Mouse (Mus musculus): ENCODE data around the gene Rnase13. TPM values are rescaled to one million over a fixed set of nuclear protein-coding genes. Genes with fewer than 3 reads are reported as not detected.

Rnase13 gene
- polyA plus RNA-seq, 1 experiment from 2014 or later, result not detected

- peaks cover 10% of the 10 kb centered on the region for H3K4me1 ChIP-seq (replicated peaks; ENCODE audit: control insufficient read depth, insufficient read depth, low read length)
- H3K9me3 ChIP-seq (ENCODE audit: control insufficient read depth, low read length), result no peaks in the 10 kb centered on the region
- no peak overlapping the region for H3K4me3 ChIP-seq (ENCODE audit: low read depth, low read length)
- H3K36me3 ChIP-seq (ENCODE audit: control insufficient read depth, insufficient read depth, low read length), result peaks cover 17% of the 10 kb centered on the region
- H3K27me3 ChIP-seq (replicated peaks; ENCODE audit: control insufficient read depth, insufficient read depth, low read length), result no peaks in the 10 kb centered on the region
- no peak for DNase-seq (ENCODE audit: low spot score)
- H3K9ac ChIP-seq (ENCODE audit: low read depth, low read length), result peak overlapping the region; percentile 23; the same call in 1 of the 2 replicates
- peak; percentile 64; the same call in 1 of the 2 replicates for ATAC-seq (replicated peaks; ENCODE audit: low FRiP score)
- 51% methylated on average over 3 of the region's 3 CpGs for WGBS
- H3K4me2 ChIP-seq, result peak overlapping the region; percentile 19
- no peak overlapping the region for H3K27ac ChIP-seq (ENCODE audit: low read depth, low read length)
Observed at GRCm38 (mm10) chr14:51893809-51894208, 28.8 kb downstream of the Rnase13 start.

DNA sequence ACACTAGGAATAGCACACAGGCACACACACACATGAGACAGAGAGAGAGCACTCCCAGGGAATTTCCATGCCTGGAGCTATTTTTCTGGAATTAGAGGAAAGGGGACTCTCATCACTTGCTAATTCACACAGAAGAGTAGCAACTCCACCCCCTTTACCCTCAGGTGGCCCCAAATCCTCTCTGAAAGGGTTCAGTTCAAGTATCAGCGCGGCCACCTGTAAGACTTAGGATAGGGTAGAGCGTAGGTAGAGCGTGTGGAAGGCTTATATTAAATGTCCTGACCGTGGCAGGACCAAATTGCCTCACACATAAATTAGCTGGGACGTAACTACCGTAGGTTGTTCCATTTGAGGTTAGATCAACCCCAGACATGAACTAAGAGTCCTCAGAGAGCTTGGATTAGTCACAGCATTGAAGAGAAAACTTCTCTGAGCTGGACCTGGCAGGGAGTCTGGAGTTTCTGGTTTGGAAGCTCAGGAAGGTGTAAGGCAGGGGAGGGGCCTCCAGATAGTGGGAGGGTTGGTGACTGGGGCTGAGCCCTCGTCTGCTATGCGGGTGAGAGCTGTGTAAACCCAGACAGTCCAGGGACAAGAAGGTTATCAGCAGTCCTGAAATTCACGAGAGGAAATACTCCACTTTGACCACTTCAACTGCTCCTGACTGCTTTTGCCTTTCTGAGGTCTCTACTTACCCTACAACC lies 29.3 kb downstream of the Rnase13 start:
- Histone ChIP-seq H3K9ac (ENCODE audit: low read depth, low read length) (no peak overlapping the region), H3K4me1 (replicated peaks; ENCODE audit: control insufficient read depth, insufficient read depth, low read length) (peaks cover 10% of the 10 kb centered on the region)
- ATAC-seq (replicated peaks; ENCODE audit: low FRiP score), result peak; percentile 47

DNA sequence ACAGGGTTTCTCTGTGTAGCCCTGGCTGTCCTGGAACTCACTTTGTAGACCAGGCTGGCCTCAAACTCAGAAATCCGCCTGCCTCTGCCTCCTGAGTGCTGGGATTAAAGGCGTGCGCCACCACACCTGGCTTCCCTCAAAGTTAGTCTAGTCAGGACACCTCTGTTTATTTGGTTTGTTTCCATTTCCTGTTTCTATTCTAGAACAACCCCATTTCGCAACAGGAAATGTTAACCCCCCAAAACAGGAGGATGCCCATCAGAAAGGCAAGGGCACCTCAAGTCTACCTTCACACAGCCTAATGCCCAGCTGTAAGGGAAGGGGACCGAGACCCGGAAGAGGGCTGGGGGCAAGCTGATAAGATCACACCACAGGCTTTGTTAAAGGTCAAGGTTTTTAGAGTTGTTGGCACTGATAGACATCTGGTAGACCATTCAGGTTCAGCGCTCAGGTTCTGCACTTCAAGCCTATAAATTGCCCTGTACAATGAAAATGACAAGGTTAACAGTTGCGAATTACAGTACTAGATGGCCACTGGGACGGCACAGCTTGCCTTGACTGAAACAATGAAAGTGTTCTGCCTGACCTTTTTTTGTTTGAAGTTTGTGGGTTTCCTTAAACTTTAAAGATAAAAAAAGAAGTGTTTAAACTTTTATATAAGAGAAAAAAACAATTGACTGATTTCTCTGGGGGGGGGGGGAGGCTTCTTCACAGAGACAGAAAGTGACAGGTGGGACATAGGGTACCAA lies 30.2 kb downstream of the Rnase13 start, which contains the start of gene Slc39a2:
Gene Slc39a2, plus strand, starts transcription at position 699 of the 749 bp plus-strand sequence.
- ATAC-seq (replicated peaks; ENCODE audit: low FRiP score), result no peak
- peaks cover 21% of the 10 kb centered on the region for H3K36me3 ChIP-seq (ENCODE audit: control insufficient read depth, insufficient read depth, low read length)

More for the DNA sequence above, 29.3 kb downstream of the Rnase13 start:
- H3K4me3 ChIP-seq (ENCODE audit: low read depth, low read length), result no peak overlapping the region
- H3K36me3 ChIP-seq (ENCODE audit: control insufficient read depth, insufficient read depth, low read length), result peaks cover 20% of the 10 kb centered on the region
- no peak for DNase-seq (ENCODE audit: low spot score)
- H3K4me2 ChIP-seq, result no peak overlapping the region
- no peaks in the 10 kb centered on the region for H3K27me3 ChIP-seq (replicated peaks; ENCODE audit: control insufficient read depth, insufficient read depth, low read length)
- WGBS, result 32% methylated on average over 10 of the region's 10 CpGs
- no peak overlapping the region for H3K27ac ChIP-seq (ENCODE audit: low read depth, low read length)
- H3K9me3 ChIP-seq (ENCODE audit: control insufficient read depth, low read length), result no peaks in the 10 kb centered on the region

GRCm38 (mm10) chr14:51889833-51890232 lies 32.7 kb downstream of the Rnase13 start:
- no peak overlapping the region for H3K4me3 ChIP-seq (ENCODE audit: low read depth, low read length)
- H3K4me2 ChIP-seq, result no peak overlapping the region
- DNase-seq (ENCODE audit: low spot score) (no peak), ATAC-seq (replicated peaks; ENCODE audit: low FRiP score) (no peak)
- peaks cover 16% of the 10 kb centered on the region for H3K4me1 ChIP-seq (replicated peaks; ENCODE audit: control insufficient read depth, insufficient read depth, low read length)
- no peaks in the 10 kb centered on the region for H3K27me3 ChIP-seq (replicated peaks; ENCODE audit: control insufficient read depth, insufficient read depth, low read length)
- H3K9ac ChIP-seq (ENCODE audit: low read depth, low read length), result no peak overlapping the region
- no peak overlapping the region for H3K27ac ChIP-seq (ENCODE audit: low read depth, low read length)
- 91% methylated on average over 6 of the region's 6 CpGs for WGBS
- peaks cover 24% of the 10 kb centered on the region for H3K36me3 ChIP-seq (ENCODE audit: control insufficient read depth, insufficient read depth, low read length)
- H3K9me3 ChIP-seq (ENCODE audit: control insufficient read depth, low read length), result no peaks in the 10 kb centered on the region

More for the DNA sequence above, 30.2 kb downstream of the Rnase13 start, which contains the start of gene Slc39a2:
- Histone ChIP-seq H3K9ac (ENCODE audit: low read depth, low read length) (no peak within 1 kb of the TSS), H3K4me1 (replicated peaks; ENCODE audit: control insufficient read depth, insufficient read depth, low read length) (peaks cover 10% of the 10 kb centered on the region), H3K4me2 (no peak within 1 kb of the TSS), H3K4me3 (ENCODE audit: low read depth, low read length) (no peak within 1 kb of the TSS), H3K27me3 (replicated peaks; ENCODE audit: control insufficient read depth, insufficient read depth, low read length) (no peaks in the 10 kb centered on the region), H3K27ac (ENCODE audit: low read depth, low read length) (no peak within 1 kb of the TSS), H3K9me3 (ENCODE audit: control insufficient read depth, low read length) (no peaks in the 10 kb centered on the region)
- WGBS, result 87% methylated on average over 8 of the region's 9 CpGs
- no peak for DNase-seq (ENCODE audit: low spot score)

GRCm38 (mm10) chr14:51886051-51886450 lies 36.5 kb downstream of the Rnase13 start:
- H3K36me3 ChIP-seq (ENCODE audit: control insufficient read depth, insufficient read depth, low read length), result peaks cover 15% of the 10 kb centered on the region
- H3K9me3 ChIP-seq (ENCODE audit: control insufficient read depth, low read length), result no peaks in the 10 kb centered on the region
- no peak for DNase-seq (ENCODE audit: low spot score)
- no peak for ATAC-seq (replicated peaks; ENCODE audit: low FRiP score)
- H3K4me3 ChIP-seq (ENCODE audit: low read depth, low read length), result peak overlapping the region; percentile 74; the same call in 1 of the 2 replicates
- H3K27me3 ChIP-seq (replicated peaks; ENCODE audit: control insufficient read depth, insufficient read depth, low read length), result no peaks in the 10 kb centered on the region
- H3K27ac ChIP-seq (ENCODE audit: low read depth, low read length), result no peak overlapping the region
- H3K4me2 ChIP-seq, result peak overlapping the region; percentile 87
- 77% methylated on average over 6 of the region's 6 CpGs for WGBS
- H3K9ac ChIP-seq (ENCODE audit: low read depth, low read length), result no peak overlapping the region
- H3K4me1 ChIP-seq (replicated peaks; ENCODE audit: control insufficient read depth, insufficient read depth, low read length), result peaks cover 7% of the 10 kb centered on the region; the same call in 1 of the 2 replicates

GRCm38 (mm10) chr14:51884598-51885331 lies 37.8 kb downstream of the Rnase13 start, which contains the start of gene Mettl17:
TSS of gene Mettl17 (plus strand) at chr14:51884842.
- DNase-seq (ENCODE audit: low spot score), result peak; percentile 89
- Histone ChIP-seq H3K36me3 (ENCODE audit: control insufficient read depth, insufficient read depth, low read length) (peaks cover 7% of the 10 kb centered on the region; the same call in 1 of the 2 replicates), H3K4me2 (peak within 1 kb of the TSS; percentile 87), H3K27me3 (replicated peaks; ENCODE audit: control insufficient read depth, insufficient read depth, low read length) (no peaks in the 10 kb centered on the region), H3K4me3 (ENCODE audit: low read depth, low read length) (peak within 1 kb of the TSS; percentile 74), H3K9ac (ENCODE audit: low read depth, low read length) (peak within 1 kb of the TSS; percentile 74), H3K4me1 (replicated peaks; ENCODE audit: control insufficient read depth, insufficient read depth, low read length) (peaks cover 7% of the 10 kb centered on the region; the same call in 1 of the 2 replicates), H3K27ac (ENCODE audit: low read depth, low read length) (peak within 1 kb of the TSS; percentile 59; the same call in 1 of the 2 replicates), H3K9me3 (ENCODE audit: control insufficient read depth, low read length) (no peaks in the 10 kb centered on the region)
- WGBS, result under 1% methylated on average over 43 of the region's 43 CpGs
- ATAC-seq (replicated peaks; ENCODE audit: low FRiP score), result peak; percentile 96

- Histone ChIP-seq H3K27ac (ENCODE audit: low read depth, low read length) (peak overlapping the region; percentile 13; the same call in 1 of the 2 replicates), H3K9me3 (ENCODE audit: control insufficient read depth, low read length) (no peaks in the 10 kb centered on the region), H3K36me3 (ENCODE audit: control insufficient read depth, insufficient read depth, low read length) (peaks cover 7% of the 10 kb centered on the region; the same call in 1 of the 2 replicates), H3K4me3 (ENCODE audit: low read depth, low read length) (peak overlapping the region; percentile 74), H3K9ac (ENCODE audit: low read depth, low read length) (peak overlapping the region; percentile 74), H3K27me3 (replicated peaks; ENCODE audit: control insufficient read depth, insufficient read depth, low read length) (no peaks in the 10 kb centered on the region), H3K4me2 (peak overlapping the region; percentile 87), H3K4me1 (replicated peaks; ENCODE audit: control insufficient read depth, insufficient read depth, low read length) (peaks cover 7% of the 10 kb centered on the region; the same call in 1 of the 2 replicates)
- no peak for DNase-seq (ENCODE audit: low spot score)
- peak; percentile 18 for ATAC-seq (replicated peaks; ENCODE audit: low FRiP score)
- WGBS, result 1% methylated on average over 14 of the region's 14 CpGs
Observed at GRCm38 (mm10) chr14:51884031-51884544, 38.5 kb downstream of the Rnase13 start.

DNA sequence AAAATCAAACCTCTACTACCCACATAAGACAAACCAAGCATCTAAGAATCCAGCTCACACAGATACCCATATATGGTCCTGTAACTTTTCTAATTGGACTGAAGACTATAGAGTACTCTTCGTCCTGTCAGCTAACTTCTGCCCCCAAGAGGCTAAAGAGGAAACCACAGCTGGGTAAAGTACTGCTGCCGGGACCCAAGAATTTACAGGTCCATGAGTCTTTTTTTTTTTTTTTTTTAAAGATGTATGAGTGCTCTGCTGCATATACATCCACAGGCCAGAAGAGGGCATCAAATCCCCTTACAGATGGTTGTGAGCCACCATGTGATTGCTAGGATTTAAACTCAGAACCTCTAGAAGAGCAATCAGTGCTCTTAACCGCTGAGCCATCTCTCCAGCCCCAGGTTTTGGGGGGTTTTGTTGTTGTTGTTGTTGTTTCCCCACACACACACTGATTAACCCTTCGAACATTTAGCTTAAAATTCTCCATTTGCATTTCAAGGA lies 39.0 kb downstream of the Rnase13 start:
- peak; percentile 50 for ATAC-seq (replicated peaks; ENCODE audit: low FRiP score)

More for the DNA sequence above, 39.0 kb downstream of the Rnase13 start:
- peak overlapping the region; percentile 87 for H3K4me2 ChIP-seq
- H3K4me1 ChIP-seq (replicated peaks; ENCODE audit: control insufficient read depth, insufficient read depth, low read length), result peaks cover 7% of the 10 kb centered on the region; the same call in 1 of the 2 replicates
- H3K27me3 ChIP-seq (replicated peaks; ENCODE audit: control insufficient read depth, insufficient read depth, low read length), result no peaks in the 10 kb centered on the region
- no peak overlapping the region for H3K9ac ChIP-seq (ENCODE audit: low read depth, low read length)
- peak; percentile 47 for DNase-seq (ENCODE audit: low spot score)
- no peaks in the 10 kb centered on the region for H3K9me3 ChIP-seq (ENCODE audit: control insufficient read depth, low read length)
- H3K27ac ChIP-seq (ENCODE audit: low read depth, low read length), result no peak overlapping the region
- WGBS, result 1% methylated on average over 4 of the region's 4 CpGs
- H3K4me3 ChIP-seq (ENCODE audit: low read depth, low read length), result peak overlapping the region; percentile 74
- peaks cover 6% of the 10 kb centered on the region; the same call in 1 of the 2 replicates for H3K36me3 ChIP-seq (ENCODE audit: control insufficient read depth, insufficient read depth, low read length)
